Mouse (Mus musculus): Measurements from ENCODE around the gene Trappc1.
A peak's percentile ranks its signal among the peaks of the same experiment; 100 is the strongest.
"Not testable (repeated sequence)": the region's sequence is repeated elsewhere in the genome, so short reads cannot be mapped to it uniquely, and the experiment has no call there.

Gene Trappc1

DNA sequence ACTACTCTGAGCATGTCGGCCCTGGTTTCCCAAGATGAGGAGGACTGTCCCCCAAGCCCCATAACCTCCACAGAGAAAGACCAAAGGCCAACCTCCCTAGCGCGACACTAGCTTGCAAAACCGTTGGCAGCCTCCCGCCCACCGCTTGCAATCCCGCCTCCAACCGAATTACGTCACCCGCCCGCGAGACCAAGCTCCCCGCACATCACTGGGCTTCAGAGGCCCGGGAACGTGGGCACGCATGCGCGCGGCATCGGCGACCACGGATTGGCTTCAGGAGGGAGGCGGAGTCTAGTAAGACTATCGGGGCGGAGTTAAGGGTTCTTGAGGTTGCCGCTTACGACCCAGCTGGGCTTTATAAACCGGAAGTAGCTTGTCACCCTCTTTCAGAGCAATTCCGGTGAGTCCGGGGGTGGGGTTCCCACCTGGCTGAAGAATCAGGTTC lies at the start of gene Trappc1, which contains the start of gene Cntrob:
Gene Trappc1 (plus strand): TSS at position 314 of the 445 bp plus-strand sequence.
Gene Cntrob (minus strand): TSS at position 109 of the 445 bp plus-strand sequence.
- DNase-seq (ENCODE audit: low spot score) = peak; percentile 96

DNA sequence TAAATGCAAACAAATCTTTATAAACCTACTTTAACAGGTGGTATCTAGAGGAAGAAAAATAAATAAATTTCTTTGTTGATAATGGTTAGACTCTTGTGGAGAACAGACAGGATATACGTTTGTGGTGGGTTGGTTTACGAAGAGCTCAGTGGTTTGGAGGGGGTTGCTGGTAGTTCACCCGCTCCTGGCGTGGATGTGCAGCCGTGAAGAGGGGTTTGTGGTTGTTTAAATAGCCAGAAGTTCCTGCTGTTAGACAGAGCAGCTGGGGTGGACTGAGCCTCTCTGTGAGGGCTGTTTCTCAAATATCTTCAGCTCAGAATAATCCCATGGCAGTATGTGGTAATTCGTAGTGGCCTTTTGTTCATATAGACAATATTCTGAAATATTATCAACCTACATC lies 48.1 kb upstream of the Trappc1 start:
- DNase-seq (ENCODE audit: low spot score) = no peak

GRCm38 (mm10) chr11:69276081-69276480 lies 47.7 kb upstream of the Trappc1 start:
- DNase-seq (ENCODE audit: low spot score) = no peak

GRCm38 (mm10) chr11:69277267-69277666 lies 46.5 kb upstream of the Trappc1 start:
- DNase-seq (ENCODE audit: low spot score) = no peak

DNA sequence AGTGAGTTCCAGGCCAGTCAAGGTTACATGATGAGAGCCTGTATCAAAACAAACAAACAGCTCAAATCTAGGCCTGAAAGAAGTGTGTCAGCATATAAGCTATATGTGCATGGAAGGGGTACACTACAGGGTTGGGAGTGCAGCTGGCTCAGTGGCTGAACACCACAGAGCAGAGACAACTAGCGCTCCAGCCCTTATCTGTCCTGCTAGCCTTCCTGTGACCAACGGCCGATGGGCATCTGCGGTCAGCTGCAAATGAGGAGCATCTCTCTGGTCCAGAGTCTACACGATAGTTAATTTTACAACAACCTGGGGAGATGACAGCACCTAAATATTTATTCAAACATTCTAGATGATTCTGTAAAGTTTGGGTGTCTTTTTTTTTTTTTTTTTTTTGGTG lies 32.7 kb upstream of the Trappc1 start:
- DNase-seq (ENCODE audit: low spot score) = no peak

GRCm38 (mm10) chr11:69295286-69295685 lies 28.5 kb upstream of the Trappc1 start:
- DNase-seq (ENCODE audit: low spot score) = no peak

GRCm38 (mm10) chr11:69297799-69298198 lies 26.0 kb upstream of the Trappc1 start:
- no peak for DNase-seq (ENCODE audit: low spot score)

- DNase-seq (ENCODE audit: low spot score) = no peak
These were observed 25.5 kb upstream of the Trappc1 start for GRCm38 (mm10) chr11:69298231-69298630.

DNA sequence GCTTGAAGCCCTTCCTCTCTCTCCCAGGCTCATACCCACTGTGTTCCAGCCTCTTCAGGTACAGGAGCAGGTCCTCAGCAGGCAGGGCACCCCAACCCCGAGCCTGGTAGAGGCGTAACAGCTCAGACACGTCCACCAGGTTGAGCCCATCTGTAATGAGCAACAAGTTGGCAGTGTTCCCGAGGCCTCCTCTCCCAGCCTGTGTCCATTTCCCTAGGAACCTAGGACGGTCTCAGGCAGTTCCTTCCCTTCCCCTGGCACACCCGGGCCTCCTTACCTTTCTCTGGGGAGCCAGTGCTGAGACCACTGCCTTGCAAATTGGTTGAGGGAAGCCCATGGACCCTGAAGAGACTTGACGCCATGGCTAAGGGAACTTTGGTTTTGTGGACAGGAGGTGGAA lies 21.0 kb upstream of the Trappc1 start:
- no peak for DNase-seq (ENCODE audit: low spot score)

GRCm38 (mm10) chr11:69305291-69305690 lies 18.5 kb upstream of the Trappc1 start:
- no peak for DNase-seq (ENCODE audit: low spot score)

- DNase-seq (ENCODE audit: low spot score) = no peak
These were observed 17.7 kb upstream of the Trappc1 start for GRCm38 (mm10) chr11:69306039-69306438.

GRCm38 (mm10) chr11:69311266-69311665 lies 12.5 kb upstream of the Trappc1 start:
- no peak for DNase-seq (ENCODE audit: low spot score)

- no peak for DNase-seq (ENCODE audit: low spot score)
These were observed 7.4 kb upstream of the Trappc1 start for GRCm38 (mm10) chr11:69316361-69316760.

DNA sequence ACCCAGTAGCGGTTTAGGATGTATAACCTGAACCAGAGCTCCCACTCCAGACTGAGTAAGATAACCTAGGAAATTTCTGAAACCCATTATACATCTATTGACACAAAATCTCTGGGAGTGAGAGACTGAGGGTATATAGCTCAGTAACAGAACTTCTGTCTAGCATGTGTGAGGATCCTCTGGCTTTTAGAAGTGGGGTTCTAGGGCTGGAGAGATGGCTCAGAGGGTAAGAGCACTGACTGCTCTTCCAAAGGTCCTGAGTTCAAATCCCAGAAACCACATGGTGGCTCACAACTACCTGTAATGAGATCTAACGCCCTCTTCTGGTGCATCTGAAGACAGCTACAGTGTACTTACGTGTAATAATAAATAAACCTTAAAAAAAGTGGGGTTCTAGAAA lies 5.8 kb upstream of the Trappc1 start:
- DNase-seq (ENCODE audit: low spot score) = not testable (repeated sequence)

DNA sequence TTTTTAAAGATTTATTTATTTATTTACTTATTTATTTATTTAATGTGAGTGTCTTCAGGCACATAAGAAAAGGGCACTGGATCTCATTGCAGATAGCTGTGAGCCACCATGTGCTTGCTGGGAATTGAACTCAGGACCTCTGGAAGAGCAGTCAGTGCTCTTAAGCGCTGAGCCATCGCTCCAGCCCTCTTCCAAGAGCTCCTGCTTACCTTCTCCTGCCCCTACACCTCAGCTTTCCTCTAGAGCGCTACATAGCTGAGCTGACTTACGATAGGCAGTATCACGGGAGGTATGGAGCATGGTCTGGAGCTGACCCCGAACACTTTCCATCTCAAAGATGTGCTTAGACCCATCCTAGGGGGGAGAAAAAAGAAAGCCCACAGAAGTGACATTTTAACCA lies 2.2 kb upstream of the Trappc1 start:
- no peak for DNase-seq (ENCODE audit: low spot score)

DNA sequence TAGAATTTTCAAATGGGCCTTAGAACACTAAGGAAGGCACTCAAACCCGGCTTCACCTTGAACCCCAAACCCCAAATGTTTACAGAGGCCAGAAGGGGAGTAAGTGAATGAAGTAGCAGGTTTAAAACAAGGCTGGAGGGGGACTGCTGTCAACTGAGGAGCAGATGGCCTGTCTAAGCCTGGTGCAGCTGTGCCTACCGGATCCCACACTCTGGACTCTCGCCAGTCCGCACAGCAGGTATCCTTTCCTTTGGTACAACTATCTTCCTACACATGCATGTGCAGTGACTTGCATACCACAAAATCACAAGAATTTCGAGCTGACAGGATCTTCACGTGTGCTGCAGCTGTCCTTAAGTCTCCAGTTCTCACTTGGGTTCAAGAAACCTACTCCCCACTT lies 1.8 kb upstream of the Trappc1 start:
- no peak for DNase-seq (ENCODE audit: low spot score)

DNA sequence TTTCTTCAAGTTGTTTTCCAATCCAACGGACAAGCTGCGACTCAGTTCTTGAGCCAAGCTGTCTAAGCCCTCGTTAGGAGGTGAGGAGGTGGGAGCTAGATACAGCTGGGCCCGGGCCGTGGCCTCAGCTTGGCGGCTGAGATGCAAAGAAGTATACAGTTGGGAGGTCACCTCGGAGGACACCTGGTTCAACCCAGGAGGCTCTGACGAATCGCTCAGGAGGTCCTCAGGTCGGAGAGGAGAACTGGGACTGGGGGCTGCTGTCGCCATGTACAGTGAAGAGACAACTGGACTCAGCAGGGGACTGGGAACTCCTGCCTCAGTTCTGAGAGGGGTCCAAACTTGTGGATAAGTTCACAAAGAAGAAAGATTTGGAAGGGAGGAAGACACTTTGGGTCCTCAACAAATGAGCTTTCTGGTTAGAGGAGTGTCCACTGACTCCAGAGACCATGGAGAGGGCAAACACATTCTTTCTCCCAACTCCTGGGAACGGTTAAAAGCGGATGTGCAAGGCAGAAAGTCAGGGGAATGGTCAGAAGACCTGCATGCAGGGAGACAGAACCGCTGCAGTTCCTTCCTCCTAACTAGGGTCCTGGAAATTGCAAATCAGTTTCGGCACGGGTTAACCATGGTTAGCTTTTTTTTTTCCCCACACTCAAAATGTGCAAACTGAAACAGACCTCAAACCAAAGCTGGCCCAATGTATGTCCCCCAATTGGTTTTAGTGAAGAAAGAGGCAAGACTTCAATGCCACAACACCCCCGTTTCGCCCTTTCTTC lies 898 bp upstream of the Trappc1 start:
- no peak for DNase-seq (ENCODE audit: low spot score)

DNA sequence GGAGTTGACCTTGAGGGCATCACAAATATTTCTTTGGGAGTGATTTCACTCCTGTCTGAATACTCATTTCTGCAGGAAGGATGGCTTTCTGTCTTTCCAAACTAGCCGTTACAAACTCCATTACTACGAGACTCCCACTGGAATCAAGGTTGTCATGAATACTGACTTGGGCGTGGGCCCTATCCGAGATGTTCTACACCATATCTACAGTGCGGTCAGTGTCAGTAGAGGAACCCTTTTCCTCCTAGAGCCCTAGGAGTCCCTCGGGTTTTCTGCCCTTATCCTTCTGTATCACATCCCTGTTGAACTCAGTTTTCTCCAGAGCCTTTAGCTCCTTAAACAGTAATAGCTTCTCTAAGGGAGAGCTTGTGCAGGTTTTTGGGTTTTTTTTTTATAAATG lies 969 bp downstream of the Trappc1 start:
- DNase-seq (ENCODE audit: low spot score) = no peak

- no peak for DNase-seq (ENCODE audit: low spot score)
These were observed 2.0 kb downstream of the Trappc1 start, which contains the start of gene Kcnab3 for GRCm38 (mm10) chr11:69325628-69326407. Kcnab3 (plus strand) TSS chr11:69326258.

DNA sequence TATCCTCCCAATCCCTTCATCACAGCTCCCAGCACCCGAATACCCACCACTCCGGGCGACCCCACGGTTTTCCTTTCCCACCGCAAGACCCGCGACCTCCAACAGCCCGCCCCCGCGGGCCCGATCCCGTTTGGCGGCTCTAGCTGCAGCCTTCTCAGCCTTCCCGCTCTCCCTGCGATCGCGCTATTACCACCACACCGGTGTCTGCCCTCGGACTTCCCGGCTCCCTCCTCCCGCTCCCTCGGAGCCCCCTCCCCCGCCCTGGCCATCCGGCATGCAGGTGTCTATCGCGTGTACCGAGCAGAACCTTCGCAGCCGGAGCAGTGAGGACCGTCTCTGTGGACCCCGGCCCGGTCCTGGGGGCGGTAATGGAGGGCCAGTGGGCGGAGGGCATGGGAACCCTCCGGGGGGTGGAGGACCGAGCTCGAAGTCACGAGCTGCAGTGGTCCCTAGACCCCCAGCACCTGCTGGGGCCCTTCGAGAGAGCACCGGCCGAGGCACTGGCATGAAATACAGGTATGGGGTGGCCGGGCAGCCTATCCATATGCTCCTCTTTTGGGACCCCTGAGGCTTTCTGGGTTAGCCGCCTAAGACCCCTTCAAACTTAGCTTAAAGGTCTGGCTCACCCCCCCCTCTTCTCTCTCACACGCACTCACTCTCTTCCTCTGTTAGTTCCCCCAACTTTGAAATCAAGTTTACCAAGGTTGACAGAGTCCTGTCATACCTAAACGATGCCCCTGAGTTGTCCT lies 2.8 kb downstream of the Trappc1 start:
- DNase-seq (ENCODE audit: low spot score) = no peak

- no peak for DNase-seq (ENCODE audit: low spot score)
These were observed 3.3 kb downstream of the Trappc1 start for GRCm38 (mm10) chr11:69327157-69327442.

DNA sequence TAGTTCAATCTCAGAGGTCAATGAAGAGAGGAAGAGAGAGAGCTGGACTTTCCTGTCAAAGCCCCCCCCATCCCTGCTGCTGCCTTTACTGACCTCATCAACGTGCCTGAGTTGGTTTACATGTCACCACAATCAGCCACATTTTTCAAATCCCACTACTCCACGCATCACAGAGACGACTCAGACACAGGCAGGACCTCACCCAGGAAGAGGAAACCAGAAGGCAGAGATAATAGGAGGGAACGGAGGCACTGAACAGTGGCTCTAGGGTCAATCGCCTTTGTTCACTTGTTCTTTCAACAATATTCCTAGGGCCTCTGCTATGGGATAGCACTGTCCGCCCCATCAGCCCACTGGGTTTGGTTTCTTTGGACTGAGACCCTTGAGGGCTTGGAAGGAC lies 3.9 kb downstream of the Trappc1 start:
- no peak for DNase-seq (ENCODE audit: low spot score)

DNA sequence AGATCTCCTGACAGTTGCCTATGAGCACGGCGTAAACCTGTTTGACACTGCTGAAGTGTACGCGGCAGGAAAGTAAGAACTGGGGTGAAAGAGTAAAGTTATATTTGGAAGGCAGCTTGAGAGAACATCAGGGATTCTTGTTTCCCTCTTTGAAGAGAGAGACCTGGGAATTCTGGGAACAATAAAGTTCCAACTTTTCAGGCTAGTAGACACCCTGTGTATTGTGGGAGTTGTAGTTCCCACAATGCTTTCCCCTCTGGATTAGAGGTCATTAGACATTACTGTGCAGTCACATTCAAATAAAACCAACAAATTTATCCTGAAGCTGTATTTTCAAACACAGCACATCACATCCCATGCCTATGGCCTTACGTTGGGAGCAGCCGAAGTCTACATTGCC lies 4.7 kb downstream of the Trappc1 start:
- no peak for DNase-seq (ENCODE audit: low spot score)

All from urinary bladder, postnatal 10 days (tissue).